24 mouse cellular contexts compared by ENCODE assay signal in the genomic region with DNA sequence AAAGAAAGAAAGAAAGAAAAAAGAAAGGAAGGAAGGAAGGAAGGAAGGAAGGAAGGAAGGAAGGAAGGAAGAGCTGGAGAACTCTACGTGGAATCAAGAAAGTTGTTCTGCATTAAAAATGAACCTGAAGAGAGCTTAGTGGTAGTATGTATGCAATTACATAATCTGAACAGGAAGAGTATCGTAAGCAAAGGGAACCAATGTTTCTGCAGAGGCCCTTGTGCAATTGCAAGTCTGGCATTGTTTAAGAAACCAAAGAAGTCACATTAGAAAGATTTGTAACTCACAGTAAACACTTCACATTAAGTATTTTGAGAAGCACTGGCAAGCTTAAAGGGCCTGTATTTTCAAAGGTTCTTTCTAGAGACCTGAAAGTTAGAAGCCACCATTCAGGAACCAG. TPM values are rescaled to one million over a fixed set of nuclear protein-coding genes. Genes with fewer than 3 reads are reported as not detected.
A peak's percentile ranks its signal among the peaks of the same experiment; 100 is the strongest.
DNase-seq lines count a peak whose midpoint lies in the region; ATAC-seq lines count a peak whose summit lies in the region.
"Had no signal": no experiment of that assay in that cellular context is flagged by ENCODE, and none has a peak within 500 bp of the region (broad histone marks: within the 10 kb centered on the region; RNA-seq: fewer than 3 reads in every experiment).

No protein-coding gene starts in this region.

- ATAC-seq in megakaryocyte progenitor cell, adult 5-6 weeks (replicated peaks; ENCODE audit: poor library complexity) = peak; percentile 37
- no peak for ATAC-seq in cerebellum, adult (ENCODE audit: insufficient number of reproducible peaks, low FRiP score, low TSS enrichment)
- ATAC-seq: forebrain, embryonic 15.5 days; intestine, embryonic 16.5 days; midbrain, embryonic 15.5 days had no signal

- DNase-seq in lung, adult 18-20 months = peak; percentile 28 to 46
- DNase-seq in lung, postnatal 4 days = no peak
- DNase-seq in A20 (ENCODE audit: low read depth, low spot score) = peak; percentile 12
- peak; percentile 11 for DNase-seq in lung, postnatal 10 days
- DNase-seq in thymus, postnatal 4 days = no peak
- DNase-seq in heart, adult 8-10 months (ENCODE audit: low spot score) = no peak
- DNase-seq: adrenal gland, postnatal 14 days; cerebellum, adult 2 months; cerebellum, postnatal 14 days; heart, postnatal 36 days; kidney, adult 8-10 months; kidney, postnatal 10 days; layer of hippocampus, postnatal 36 days; left cerebral cortex, postnatal 4 days; right cerebral cortex, postnatal 25 days; thymus, postnatal 14 days had no signal

RNA-seq across cellular contexts. Expression of gene Flvcr1, which starts 2.8 kb away (rescaled TPM):
- total RNA-seq in megakaryocyte progenitor cell, adult 5-6 weeks (2015) = 29.9 and 30.6 TPM in 2 replicates
- 21.7 and 24.9 TPM in 2 replicates for total RNA-seq in megakaryocyte progenitor cell, adult 5-6 weeks (2017)
- 1 to 10 TPM; 3.5 to 6.5 (median 4.0) TPM for total RNA-seq in heart, adult 8-10 months (2022)

RNA-seq across cellular contexts. Expression of gene Spata45, which starts 13.3 kb away (rescaled TPM):
- not detected in 2 replicates for total RNA-seq in megakaryocyte progenitor cell, adult 5-6 weeks (2015)
- not detected in 2 replicates for total RNA-seq in megakaryocyte progenitor cell, adult 5-6 weeks (2017)
- not detected for total RNA-seq in heart, adult 8-10 months (2022)
- total RNA-seq: adrenal gland, postnatal 14 days; CH12.LX; gastrocnemius, adult 8-10 months; heart, postnatal 36 days; layer of hippocampus, postnatal 36 days; left cerebral cortex, postnatal 4 days; neutrophil, adult 5-6 weeks had no signal

RNA-seq across cellular contexts. Expression of gene Tatdn3, which starts 39.6 kb away (rescaled TPM):
- total RNA-seq in megakaryocyte progenitor cell, adult 5-6 weeks (2015) = 12.9 and 19.3 TPM in 2 replicates
- total RNA-seq in megakaryocyte progenitor cell, adult 5-6 weeks (2017) = 18.0 and 19.5 TPM in 2 replicates
- total RNA-seq in heart, adult 8-10 months (2022) = 10 to 100 TPM in 3 of 4 experiments, 1 to 10 TPM in 1; 9.6 to 17.8 (median 12.1) TPM

RNA-seq across cellular contexts. Expression of gene Nsl1, which starts 39.7 kb away (rescaled TPM):
- total RNA-seq in megakaryocyte progenitor cell, adult 5-6 weeks (2015) = 9.8 and 9.9 TPM in 2 replicates
- 16.0 and 23.1 TPM in 2 replicates for total RNA-seq in megakaryocyte progenitor cell, adult 5-6 weeks (2017)
- total RNA-seq in heart, adult 8-10 months (2022) = under 1 TPM; 0.19 to 0.79 (median 0.34) TPM

RNA-seq across cellular contexts. Expression of gene Vash2, which starts 44.0 kb away (rescaled TPM):
- 0.05 and 0.07 TPM in 2 replicates for total RNA-seq in megakaryocyte progenitor cell, adult 5-6 weeks (2015)
- 0.07 and 0.08 TPM in 2 replicates for total RNA-seq in megakaryocyte progenitor cell, adult 5-6 weeks (2017)
- 1 to 10 TPM in 1 of 4 experiments, under 1 TPM in 3; 0.08 to 1.0 (median 0.27) TPM for total RNA-seq in heart, adult 8-10 months (2022)

Comparison
In these comparisons a context has a peak if more than half of its experiments do, and no peak if none do; other contexts are left out.
1. DNase-seq: peak in lung, adult 18-20 months (2 of 2), A20 (single experiment) and lung, postnatal 10 days (single experiment); none in lung, postnatal 4 days (0 of 2), thymus, postnatal 4 days (single experiment) and heart, adult 8-10 months (single experiment).